Mouse (Mus musculus): ENCODE results near the gene Dpy19l3.

The Dpy19l3 gene

GRCm38 (mm10) chr7:35754033-35754885, at the start of gene Dpy19l3:
Dpy19l3 (minus strand) TSS chr7:35754454.
- peak; percentile 96 for DNase-seq (ENCODE audit: extremely low spot score, low spot score)

- DNase-seq (ENCODE audit: extremely low spot score, low spot score) = peak; percentile 95
These were observed 48.8 kb upstream of the Dpy19l3 start, which contains the start of gene Zfp507 for GRCm38 (mm10) chr7:35802906-35803595. Zfp507 (minus strand) TSS chr7:35803003.

GRCm38 (mm10) chr7:35802201-35802905, 48.1 kb upstream of the Dpy19l3 start:
- DNase-seq (ENCODE audit: extremely low spot score, low spot score) = no peak

- no peak for DNase-seq (ENCODE audit: extremely low spot score, low spot score)
These were observed 41.9 kb upstream of the Dpy19l3 start for GRCm38 (mm10) chr7:35796123-35796522.

GRCm38 (mm10) chr7:35794145-35794664, 40.0 kb upstream of the Dpy19l3 start:
- no peak for DNase-seq (ENCODE audit: extremely low spot score, low spot score)

GRCm38 (mm10) chr7:35792150-35792848, 38.0 kb upstream of the Dpy19l3 start:
- no peak for DNase-seq (ENCODE audit: extremely low spot score, low spot score)

GRCm38 (mm10) chr7:35790926-35791325, 36.7 kb upstream of the Dpy19l3 start:
- DNase-seq (ENCODE audit: extremely low spot score, low spot score) = no peak

- DNase-seq (ENCODE audit: extremely low spot score, low spot score) = no peak
These were observed 35.9 kb upstream of the Dpy19l3 start for GRCm38 (mm10) chr7:35790201-35790600.

- no peak for DNase-seq (ENCODE audit: extremely low spot score, low spot score)
These were observed 31.3 kb upstream of the Dpy19l3 start for GRCm38 (mm10) chr7:35785579-35785978.

GRCm38 (mm10) chr7:35782252-35782651, 28.0 kb upstream of the Dpy19l3 start:
- DNase-seq (ENCODE audit: extremely low spot score, low spot score) = no peak

GRCm38 (mm10) chr7:35774127-35774526, 19.9 kb upstream of the Dpy19l3 start:
- DNase-seq (ENCODE audit: extremely low spot score, low spot score) = no peak

- DNase-seq (ENCODE audit: extremely low spot score, low spot score) = no peak
These were observed 18.1 kb upstream of the Dpy19l3 start for GRCm38 (mm10) chr7:35772347-35772746.

GRCm38 (mm10) chr7:35771106-35771505, 16.9 kb upstream of the Dpy19l3 start:
- DNase-seq (ENCODE audit: extremely low spot score, low spot score) = no peak

- no peak for DNase-seq (ENCODE audit: extremely low spot score, low spot score)
These were observed 15.9 kb upstream of the Dpy19l3 start for GRCm38 (mm10) chr7:35770122-35770521.

- DNase-seq (ENCODE audit: extremely low spot score, low spot score) = no peak
These were observed 10.2 kb upstream of the Dpy19l3 start for GRCm38 (mm10) chr7:35764461-35764860.

- no peak for DNase-seq (ENCODE audit: extremely low spot score, low spot score)
These were observed 7.5 kb upstream of the Dpy19l3 start for GRCm38 (mm10) chr7:35761801-35762200.

GRCm38 (mm10) chr7:35759602-35760001, 5.3 kb upstream of the Dpy19l3 start:
- no peak for DNase-seq (ENCODE audit: extremely low spot score, low spot score)

- no peak for DNase-seq (ENCODE audit: extremely low spot score, low spot score)
These were observed 2.5 kb upstream of the Dpy19l3 start for GRCm38 (mm10) chr7:35756510-35757440.

- DNase-seq (ENCODE audit: extremely low spot score, low spot score) = no peak
These were observed 573 bp upstream of the Dpy19l3 start for GRCm38 (mm10) chr7:35754886-35755168.
